Mouse (Mus musculus): ENCODE data around the gene Pik3ca.

Pik3ca gene

DNA sequence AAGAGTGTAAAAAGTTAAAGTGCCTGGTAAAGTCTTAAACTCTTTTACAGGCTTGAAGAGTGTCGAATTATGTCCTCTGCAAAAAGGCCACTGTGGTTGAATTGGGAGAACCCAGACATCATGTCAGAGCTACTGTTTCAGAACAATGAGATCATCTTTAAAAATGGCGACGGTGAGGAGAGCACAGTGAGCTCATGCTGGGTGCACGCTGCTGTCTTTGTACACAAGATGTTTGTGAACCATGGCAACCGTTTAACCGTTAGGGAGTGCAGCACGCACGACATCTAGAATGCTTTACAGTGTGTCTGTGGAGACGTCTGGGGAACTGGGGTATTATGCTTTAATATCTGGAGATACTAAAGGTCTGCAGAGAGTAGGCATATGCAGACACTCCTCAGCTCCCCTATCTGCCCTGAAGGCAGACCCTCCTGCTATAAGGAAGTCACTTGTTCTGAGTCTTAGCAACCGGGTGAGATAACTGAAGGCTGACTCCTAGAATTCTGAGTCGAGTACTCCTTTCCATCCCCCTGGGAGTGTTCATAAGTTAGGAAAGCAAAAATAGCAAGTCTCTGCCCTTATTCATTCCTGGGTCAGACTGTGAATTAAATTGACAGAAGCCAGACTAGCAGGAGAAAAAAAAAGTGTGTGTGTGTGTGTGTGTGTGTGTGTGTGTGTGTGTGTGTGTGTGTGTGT is 57.0 kb downstream of the Pik3ca start:
- DNase-seq: peak; percentile 86

DNA sequence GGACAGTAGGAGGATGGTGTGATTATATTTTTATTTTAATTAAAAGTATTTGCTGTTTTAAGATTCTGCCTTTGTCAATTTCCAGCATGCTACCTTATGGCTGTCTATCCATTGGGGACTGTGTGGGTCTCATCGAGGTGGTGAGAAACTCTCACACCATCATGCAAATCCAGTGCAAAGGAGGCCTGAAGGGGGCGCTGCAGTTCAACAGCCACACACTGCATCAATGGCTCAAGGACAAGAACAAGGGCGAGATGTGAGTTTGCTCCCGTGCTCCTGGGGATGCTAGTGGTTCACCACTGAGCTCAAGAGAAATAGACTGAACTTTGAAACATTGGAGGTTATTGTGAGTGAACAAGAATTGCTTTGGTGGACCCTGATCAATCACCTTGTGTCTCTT is 62.3 kb downstream of the Pik3ca start:
- peak; percentile 79 for DNase-seq

- no peak for DNase-seq
Observed at GRCm38 (mm10) chr3:32467321-32467720, 69.8 kb downstream of the Pik3ca start.

DNA sequence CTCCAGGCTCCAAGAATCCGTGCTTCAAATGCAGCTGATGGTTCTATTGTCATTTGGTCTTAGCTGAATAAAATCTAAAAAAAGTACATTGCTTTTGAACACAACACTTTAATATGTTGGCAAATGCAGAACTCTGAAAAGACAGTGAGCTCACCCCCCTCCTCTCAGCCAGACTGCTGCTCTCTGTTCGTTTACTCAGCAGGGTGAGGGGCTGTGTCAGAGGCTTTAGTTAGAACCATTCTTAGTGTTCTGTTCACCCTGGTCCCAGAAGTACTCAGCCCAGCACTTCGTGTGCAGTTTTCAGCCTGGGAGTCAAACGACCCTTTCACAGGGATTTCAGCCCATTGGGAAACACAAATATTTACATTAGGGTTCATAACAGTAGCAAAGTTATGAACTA is 70.9 kb downstream of the Pik3ca start:
- peak; percentile 61 for DNase-seq

DNA sequence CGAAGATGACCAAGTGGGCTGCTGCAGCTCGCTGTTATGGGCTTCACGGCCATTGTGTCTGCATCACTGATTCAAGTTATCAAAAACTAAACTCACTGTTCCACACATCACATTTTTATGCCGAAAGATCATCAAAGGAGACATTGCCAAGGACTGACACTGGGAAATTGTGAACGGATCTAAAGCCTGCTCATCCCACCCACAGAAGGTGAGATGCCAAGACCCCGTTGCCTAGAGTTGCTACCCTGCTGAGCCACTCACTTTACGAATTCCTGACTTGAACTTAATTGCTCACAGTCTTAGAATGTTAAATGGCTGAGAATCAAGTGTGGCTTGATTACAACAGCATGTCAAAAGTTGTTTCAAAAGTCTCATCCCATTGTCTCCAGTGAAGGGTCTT is 73.0 kb downstream of the Pik3ca start:
- DNase-seq: peak; percentile 56

DNA sequence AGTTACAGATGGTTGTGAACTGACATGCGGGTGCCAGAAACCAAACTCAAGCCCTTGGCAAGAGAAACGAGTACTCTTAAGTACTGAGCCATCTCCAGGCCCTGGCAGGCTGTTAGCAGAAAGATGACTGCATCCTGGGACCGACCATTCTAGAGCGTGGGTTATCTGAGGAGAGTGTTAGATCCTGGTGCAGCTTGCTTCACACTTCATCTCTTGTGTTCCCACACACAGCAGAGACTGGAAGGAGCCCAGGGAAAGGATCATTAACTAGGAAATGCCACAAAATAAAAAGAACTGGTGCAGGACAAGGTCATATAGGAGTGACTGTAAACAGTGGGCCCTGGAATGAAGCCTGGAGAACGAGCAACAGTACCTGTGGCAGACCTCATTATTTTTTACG is 73.6 kb downstream of the Pik3ca start:
- peak; percentile 76 for DNase-seq

GRCm38 (mm10) chr3:32472191-32472900 is 74.9 kb downstream of the Pik3ca start:
- peak; percentile 95 for DNase-seq

GRCm38 (mm10) chr3:32473184-32473583 is 75.7 kb downstream of the Pik3ca start:
- no peak for DNase-seq

- peak; percentile 55 for DNase-seq
Observed at GRCm38 (mm10) chr3:32479961-32480360, 82.5 kb downstream of the Pik3ca start.

- peak; percentile 6 for DNase-seq
Observed at GRCm38 (mm10) chr3:32483035-32483434, 85.6 kb downstream of the Pik3ca start.

GRCm38 (mm10) chr3:32486543-32486942 is 89.1 kb downstream of the Pik3ca start:
- DNase-seq: peak; percentile 16

DNA sequence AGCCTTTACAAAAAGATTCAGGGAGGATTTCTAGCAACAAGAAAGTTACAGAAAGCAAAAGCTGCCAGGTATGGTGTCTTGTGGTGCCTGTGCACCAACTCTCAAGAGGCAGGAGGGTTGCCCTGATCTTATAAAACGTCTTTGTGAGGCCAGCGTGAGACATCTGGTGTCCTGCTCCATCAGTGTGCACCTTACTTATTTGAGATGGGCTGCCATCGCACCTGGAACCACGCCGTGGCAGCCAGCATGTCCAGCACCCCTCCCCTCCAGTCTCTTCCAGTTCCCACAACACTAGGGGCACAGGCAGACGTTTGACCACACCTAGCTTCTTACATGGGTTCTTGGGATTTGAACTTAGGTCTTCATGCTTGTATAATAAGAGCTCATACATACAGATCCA is 90.7 kb downstream of the Pik3ca start:
- peak; percentile 62 for DNase-seq

GRCm38 (mm10) chr3:32490076-32490927 is 92.8 kb downstream of the Pik3ca start:
- DNase-seq: peak; percentile 88

DNA sequence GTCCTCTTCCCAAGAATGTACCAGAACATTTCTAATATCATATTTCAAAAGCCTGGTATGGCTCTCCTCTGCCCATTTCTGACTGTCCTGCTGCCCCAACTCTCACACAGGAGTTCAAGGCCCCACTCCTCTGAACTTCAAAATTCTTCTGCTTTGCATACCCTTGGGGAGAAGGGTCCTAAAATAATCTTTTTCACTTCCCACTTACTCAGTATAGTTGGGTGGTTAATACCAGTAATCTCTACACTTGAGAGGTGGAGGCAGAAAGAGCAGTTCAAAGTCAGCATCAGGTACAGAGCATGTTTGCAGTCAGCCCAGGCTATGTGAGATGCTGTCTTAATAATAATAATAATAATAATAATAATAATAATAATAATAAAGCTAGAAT is 93.5 kb downstream of the Pik3ca start:
- DNase-seq: no peak

DNA sequence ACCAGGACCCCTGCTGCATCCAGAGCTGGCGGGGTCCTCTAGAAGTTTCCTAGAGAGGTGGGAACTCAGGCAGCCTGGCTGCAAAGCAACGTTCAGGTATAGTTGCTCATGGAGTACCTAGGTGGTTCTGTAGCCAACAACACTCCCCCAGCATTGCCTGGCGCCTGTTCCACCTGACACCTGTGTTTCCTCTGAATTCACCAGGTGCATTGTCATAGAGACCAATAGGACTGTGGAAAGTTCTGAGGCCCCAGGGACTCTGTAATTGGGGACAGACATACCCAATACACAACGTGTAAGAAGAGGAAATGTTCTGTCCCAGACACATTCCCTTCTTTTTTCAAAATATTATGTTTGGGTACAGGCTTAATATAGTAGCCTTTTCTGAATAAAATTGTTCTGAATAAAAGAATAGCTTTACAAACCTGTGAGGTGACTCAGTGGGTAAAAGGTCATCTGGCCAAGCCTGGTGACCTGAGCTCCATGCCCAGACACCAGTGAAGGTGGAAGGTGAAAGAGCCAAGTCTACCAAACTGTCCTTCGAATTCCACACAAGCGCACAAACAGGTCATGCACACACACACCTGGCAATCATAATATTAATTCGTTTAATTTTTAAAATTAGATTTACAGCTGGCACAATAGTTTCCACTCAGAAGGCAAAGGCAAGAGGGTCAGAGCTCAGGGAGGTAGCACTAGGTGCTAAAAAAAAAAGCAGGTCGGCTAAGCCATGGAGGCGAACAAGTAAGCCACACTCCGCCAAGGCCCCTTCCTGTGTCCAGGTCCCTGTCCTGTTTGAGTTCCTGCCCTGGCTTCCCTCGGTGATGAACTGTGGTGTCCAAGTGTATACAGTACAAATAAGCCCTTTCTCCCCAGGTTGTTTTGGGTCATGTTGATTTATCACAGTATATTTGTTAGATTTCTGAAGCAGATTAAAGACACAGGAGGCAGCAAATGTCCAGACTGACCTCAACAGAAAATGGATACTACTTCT is 94.9 kb downstream of the Pik3ca start, which contains the start of gene Kcnmb3:
TSS of gene Kcnmb3 (minus strand) at position 135 of the 994 bp plus-strand sequence.
- DNase-seq: peak; percentile 58

- DNase-seq: peak; percentile 85
Observed at GRCm38 (mm10) chr3:32494387-32495087, 97.1 kb downstream of the Pik3ca start.

DNA sequence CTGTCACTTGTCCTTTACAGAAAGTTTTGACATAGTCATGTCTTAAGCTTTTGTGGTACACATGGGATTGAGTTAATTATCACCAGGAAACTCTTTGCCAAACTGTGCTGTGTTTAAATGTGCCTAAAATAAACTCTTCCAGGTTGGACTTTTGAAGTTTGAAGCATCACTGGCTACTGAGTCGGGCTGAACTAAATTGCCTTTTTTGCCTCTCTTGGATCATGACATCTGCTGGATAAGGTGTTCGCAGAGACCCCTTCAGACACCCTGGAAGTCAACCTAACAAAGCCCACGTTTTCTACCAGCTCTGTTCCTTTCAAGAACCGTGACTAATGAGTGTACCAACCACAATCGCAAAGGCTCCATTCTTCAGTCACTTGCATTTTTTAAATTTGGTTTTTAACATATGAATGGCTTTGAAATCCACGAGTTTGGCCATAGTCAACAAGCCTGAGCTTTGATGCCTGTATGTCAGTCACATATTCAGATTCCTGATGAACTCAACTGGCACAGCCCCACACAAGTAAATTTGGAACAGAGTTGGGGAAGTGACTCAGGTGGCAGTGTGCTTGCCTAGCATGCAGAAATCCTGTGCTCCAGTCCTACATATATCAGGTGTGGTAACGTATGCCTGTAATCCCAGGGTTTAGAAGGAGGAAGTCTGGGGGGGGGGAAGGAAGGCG is 97.8 kb downstream of the Pik3ca start:
- DNase-seq: peak; percentile 14

GRCm38 (mm10) chr3:32495856-32496710 is 98.6 kb downstream of the Pik3ca start:
- peak; percentile 11 for DNase-seq

- DNase-seq: peak; percentile 76
Observed at GRCm38 (mm10) chr3:32496711-32497070, 99.2 kb downstream of the Pik3ca start.

DNA sequence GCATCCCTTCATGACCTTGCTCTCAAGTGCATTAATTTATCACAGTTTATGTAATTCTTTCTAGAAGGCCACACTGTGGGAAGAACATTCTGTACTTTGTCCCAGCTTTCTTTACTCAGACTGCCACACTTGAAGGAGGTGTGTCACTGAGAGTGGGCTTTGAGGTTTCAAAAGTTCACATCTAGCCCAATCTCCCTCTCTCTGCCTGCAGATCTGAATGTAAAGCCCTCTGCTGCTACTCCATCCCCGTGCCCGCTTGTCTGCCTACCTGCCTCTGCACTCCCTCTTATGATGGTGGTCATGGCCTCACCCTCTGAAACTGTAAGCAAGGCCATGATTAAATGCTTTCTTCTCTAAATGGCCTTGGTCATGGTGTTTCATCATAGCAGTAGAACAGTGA is 102.9 kb downstream of the Pik3ca start:
- DNase-seq: peak; percentile 24

Data from heart, adult 11 months (tissue).